Mouse (Mus musculus): ENCODE measurements around the gene Ube2l6. TPM values are rescaled to one million over a fixed set of nuclear protein-coding genes. Genes with fewer than 3 reads are reported as not detected.

Gene Ube2l6
- total and polyA plus RNA-seq, 3 experiments: 2.0 to 8.5 (median 4.1) TPM

GRCm38 (mm10) chr2:84843654-84844053 lies 45.0 kb downstream of the Ube2l6 start:
- in situ Hi-C loops (cut with MboI; ENCODE audit: low pct_ligation_motif_present, low pct_unique_long_range_greater_than_20kb, low sequenced_read_pairs) (no loop called here), dilution Hi-C loops (cut with MboI; ENCODE audit: extremely low pct_ligation_motif_present, extremely low pct_unique_long_range_greater_than_20kb, low sequenced_read_pairs) (no loop called here)
- DNase-seq (ENCODE audit: extremely low read depth): no peak
- H3K27ac ChIP-seq (ENCODE audit: insufficient read depth, low read depth): no peak overlapping the region
- H3K27me3 ChIP-seq (replicated peaks): no peaks in the 10 kb centered on the region
- peaks cover 2 to 6% of the 10 kb centered on the region in 2 experiments; a peak in 2 of 4 replicates for H3K4me1 ChIP-seq (ENCODE audit: control insufficient read depth in 1 of 2, insufficient read depth in 2 of 2)
- no peaks in the 10 kb centered on the region for H3K79me2 ChIP-seq (replicated peaks; ENCODE audit: control insufficient read depth, extremely low read depth, insufficient read depth, poor library complexity, severe bottlenecking)
- TF ChIP-seq RAD21 (IDR thresholded peaks at IDR 0.05; ENCODE audit: low read depth, low read length): no peak
- no peak overlapping the region for H3K9ac ChIP-seq (ENCODE audit: insufficient read depth, low read depth)
- H3K4me3 ChIP-seq (replicated peaks in 1 of 3; ENCODE audit: low read depth in 2 of 3, low read length in 2 of 3, poor library complexity in 1 of 3): no peak overlapping the region
- no peaks in the 10 kb centered on the region for H3K36me3 ChIP-seq (replicated peaks in 1 of 2; ENCODE audit: control insufficient read depth in 1 of 2, insufficient read depth in 1 of 2, low read length in 1 of 2)
- no peak overlapping the region for H3K4me2 ChIP-seq (ENCODE audit: insufficient read depth, low read depth, poor library complexity, severe bottlenecking)
- H3K9me3 ChIP-seq (replicated peaks; ENCODE audit: low read length): peaks cover 7% of the 10 kb centered on the region

GRCm38 (mm10) chr2:84845226-84845625 lies 46.6 kb downstream of the Ube2l6 start:
- no peak overlapping the region for H3K4me2 ChIP-seq (ENCODE audit: insufficient read depth, low read depth, poor library complexity, severe bottlenecking)
- H3K4me1 ChIP-seq (ENCODE audit: control insufficient read depth in 1 of 2, insufficient read depth in 2 of 2): peaks cover 2 to 4% of the 10 kb centered on the region in 2 experiments; a peak in 1 of 4 replicates

GRCm38 (mm10) chr2:84850407-84851129 lies 51.9 kb downstream of the Ube2l6 start:
- H3K9me3 ChIP-seq (replicated peaks; ENCODE audit: low read length): no peaks in the 10 kb centered on the region
- in situ Hi-C loops (cut with MboI; ENCODE audit: low pct_ligation_motif_present, low pct_unique_long_range_greater_than_20kb, low sequenced_read_pairs): no loop called here
- no peak overlapping the region for H3K4me2 ChIP-seq (ENCODE audit: insufficient read depth, low read depth, poor library complexity, severe bottlenecking)
- H3K27ac ChIP-seq (ENCODE audit: insufficient read depth, low read depth): no peak overlapping the region
- DNase-seq (ENCODE audit: extremely low read depth): no peak
- TF ChIP-seq ZKSCAN1 (IDR thresholded peaks at IDR 0.05; ENCODE audit: borderline replicate concordance, low read depth, low read length) (no peak), ZNF384 (IDR thresholded peaks at IDR 0.05; ENCODE audit: low read depth, low read length) (no peak), E2F4 (IDR thresholded peaks at IDR 0.05; ENCODE audit: insufficient replicate concordance, low read depth, low read length) (no peak), UBTF (IDR thresholded peaks at IDR 0.05; ENCODE audit: low read depth, low read length) (no peak), USF1 (IDR thresholded peaks at IDR 0.05; ENCODE audit: low read depth, low read length) (no peak), ELF1 (IDR thresholded peaks at IDR 0.05; ENCODE audit: low read depth, low read length) (no peak), PAX5 (IDR thresholded peaks at IDR 0.05; ENCODE audit: low read length) (no peak), TCF12 (IDR thresholded peaks at IDR 0.05; ENCODE audit: low read depth, low read length) (no peak), CTCF (conservative IDR thresholded peaks at IDR 0.05 in 1 of 2, IDR thresholded peaks at IDR 0.05 in 1 of 2; ENCODE audit: low read depth in 2 of 2, low read length in 2 of 2) (no peak)
- no peaks in the 10 kb centered on the region for H3K79me2 ChIP-seq (replicated peaks; ENCODE audit: control insufficient read depth, extremely low read depth, insufficient read depth, poor library complexity, severe bottlenecking)
- H3K36me3 ChIP-seq (replicated peaks in 1 of 2; ENCODE audit: control insufficient read depth in 1 of 2, insufficient read depth in 1 of 2, low read length in 1 of 2): no peaks in the 10 kb centered on the region
- dilution Hi-C loops (cut with MboI; ENCODE audit: extremely low pct_ligation_motif_present, extremely low pct_unique_long_range_greater_than_20kb, low sequenced_read_pairs): no loop called here
- peaks cover 0 to 14% of the 10 kb centered on the region in 2 experiments; a peak in 2 of 4 replicates for H3K4me1 ChIP-seq (ENCODE audit: control insufficient read depth in 1 of 2, insufficient read depth in 2 of 2)
- H3K9ac ChIP-seq (ENCODE audit: insufficient read depth, low read depth): no peak overlapping the region
- no peaks in the 10 kb centered on the region for H3K27me3 ChIP-seq (replicated peaks)
- H3K4me3 ChIP-seq (replicated peaks in 1 of 3; ENCODE audit: low read depth in 2 of 3, low read length in 2 of 3, poor library complexity in 1 of 3): no peak overlapping the region

More at GRCm38 (mm10) chr2:84845226-84845625, 46.6 kb downstream of the Ube2l6 start:
- H3K36me3 ChIP-seq (replicated peaks in 1 of 2; ENCODE audit: control insufficient read depth in 1 of 2, insufficient read depth in 1 of 2, low read length in 1 of 2): no peaks in the 10 kb centered on the region
- H3K9ac ChIP-seq (ENCODE audit: insufficient read depth, low read depth): no peak overlapping the region
- H3K27ac ChIP-seq (ENCODE audit: insufficient read depth, low read depth): no peak overlapping the region
- no peak overlapping the region for H3K4me3 ChIP-seq (replicated peaks in 1 of 3; ENCODE audit: low read depth in 2 of 3, low read length in 2 of 3, poor library complexity in 1 of 3)
- dilution Hi-C loops (cut with MboI; ENCODE audit: extremely low pct_ligation_motif_present, extremely low pct_unique_long_range_greater_than_20kb, low sequenced_read_pairs): no loop called here
- no peaks in the 10 kb centered on the region for H3K9me3 ChIP-seq (replicated peaks; ENCODE audit: low read length)
- no peak for DNase-seq (ENCODE audit: extremely low read depth)
- H3K27me3 ChIP-seq (replicated peaks): no peaks in the 10 kb centered on the region
- H3K79me2 ChIP-seq (replicated peaks; ENCODE audit: control insufficient read depth, extremely low read depth, insufficient read depth, poor library complexity, severe bottlenecking): no peaks in the 10 kb centered on the region
- in situ Hi-C loops (cut with MboI; ENCODE audit: low pct_ligation_motif_present, low pct_unique_long_range_greater_than_20kb, low sequenced_read_pairs): no loop called here
- no peak for TF ChIP-seq HCFC1 (IDR thresholded peaks at IDR 0.05; ENCODE audit: low read depth, low read length)
- TF ChIP-seq E2F4 (IDR thresholded peaks at IDR 0.05; ENCODE audit: insufficient replicate concordance, low read depth, low read length): no peak
- TF ChIP-seq USF1 (IDR thresholded peaks at IDR 0.05; ENCODE audit: low read depth, low read length): no peak

Data from CH12.LX (cell line).